Mouse (Mus musculus) limb, embryonic 14.5 days (tissue): Measurements from ENCODE around the gene Nrp2. TPM values are rescaled to one million over a fixed set of nuclear protein-coding genes. Genes with fewer than 3 reads are reported as not detected.

Source experiments
- ATAC-seq: fragments of 200-750 bp; cut with Nextera tagmentation; 2 replicates; pipeline ENCODE4 v1.8.0; 2017; ENCODE audit warnings: low read depth, moderate number of reproducible peaks, moderate TSS enrichment; ENCODE audit not compliant: low FRiP score
- DNase-seq: peaks from one replicate; pipeline ENCODE4 v3.0.0-alpha.2; 2015; ENCODE audit warnings: low spot score
- H3K27ac ChIP-seq: fragments of 300-500 bp; sonication (generic); replicated peaks from 2 replicates; pipeline ENCODE4 v1.5.1; 2014; ENCODE audit warnings: low read depth, mild to moderate bottlenecking, low read length, moderate library complexity, mixed read lengths
- H3K27me3 ChIP-seq: fragments of 300-500 bp; sonication (generic); 2 replicates; pipeline ENCODE4 v1.6.1; 2014; ENCODE audit warnings: low read length, mixed read lengths; ENCODE audit not compliant: control insufficient read depth, insufficient read depth
- H3K36me3 ChIP-seq: fragments of 300-500 bp; sonication (generic); 2 replicates; pipeline ENCODE4 v1.6.1; 2014; ENCODE audit warnings: mild to moderate bottlenecking, low read length, moderate library complexity, mixed read lengths; ENCODE audit not compliant: control insufficient read depth, insufficient read depth
- H3K4me1 ChIP-seq: fragments of 300-500 bp; sonication (generic); 2 replicates; pipeline ENCODE4 v1.6.1; 2014; ENCODE audit warnings: antibody characterized with exemption, low read length, mixed read lengths; ENCODE audit not compliant: control insufficient read depth, insufficient read depth
- H3K4me2 ChIP-seq: fragments of 300-500 bp; sonication (generic); replicated peaks from 2 replicates; pipeline ENCODE4 v1.6.1; 2014; ENCODE audit warnings: low read depth, mild to moderate bottlenecking, low read length, moderate library complexity; ENCODE audit not compliant: severe bottlenecking
- H3K4me3 ChIP-seq: fragments of 300-500 bp; sonication (generic); replicated peaks from 2 replicates; pipeline ENCODE4 v1.5.1; 2014; ENCODE audit warnings: low read length
- H3K9ac ChIP-seq: fragments of 300-500 bp; sonication (generic); 2 replicates; pipeline ENCODE4 v1.6.1; 2014; ENCODE audit warnings: mild to moderate bottlenecking, low read depth, low read length, moderate library complexity; ENCODE audit not compliant: severe bottlenecking
- H3K9me3 ChIP-seq: fragments of 300-500 bp; sonication (generic); 2 replicates; pipeline ENCODE4 v1.6.1; 2016; ENCODE audit warnings: low read length; ENCODE audit not compliant: control insufficient read depth
- POLR2A ChIP-seq: fragments of 200-500 bp; IDR thresholded peaks from 2 replicates; pipeline ENCODE4 v1.8.0; 2012; ENCODE audit warnings: inconsistent platforms, mild to moderate bottlenecking, moderate library complexity, borderline replicate concordance; ENCODE audit not compliant: insufficient read depth, insufficient read length; ENCODE audit errors: extremely low read depth
- WGBS: fragments of 180-500 bp; shearing (Covaris S2); extraction: QIAGEN DNeasy Blood & Tissue Kit; methylation state at CpG from one replicate; pipeline ENCODE4 v1.1.7; 2014; 5-methylcytosine and 5-hydroxymethylcytosine counted together
- polyA plus RNA-seq, 2 experiments: library from polyadenylated mRNA; depleted of rRNA in 1 of 2; stranded (reverse) in 1 of 2; unstranded in 1 of 2; fragments of >200 nt; fragmentation: Nextera tagmentation in 1 of 2; extraction: Ambion mirVana in 1 of 2; gene quantifications; 2 replicates each; pipeline versions ENCODE4 v1.2.1 to v1.2.3; 2012 to 2014

Nrp2 gene
- polyA plus RNA-seq, 2 experiments: 30.4 to 60.3 TPM

GRCm38 (mm10) chr1:62843215-62843614 is 140.1 kb downstream of the Nrp2 start:
- Histone ChIP-seq H3K4me3 (no peak overlapping the region), H3K36me3 (no peaks in the 10 kb centered on the region), H3K27ac (no peak overlapping the region), H3K27me3 (no peaks in the 10 kb centered on the region), H3K9me3 (no peaks in the 10 kb centered on the region), H3K4me1 (no peaks in the 10 kb centered on the region), H3K4me2 (no peak overlapping the region), H3K9ac (no peak overlapping the region)
- TF ChIP-seq POLR2A: no peak
- DNase-seq: no peak
- ATAC-seq: no peak
- 89% methylated on average over 4 of the region's 4 CpGs for WGBS

- H3K4me1 ChIP-seq: peaks cover 9% of the 10 kb centered on the region; the same call in 1 of the 2 replicates
- ATAC-seq: no peak
- H3K4me2 ChIP-seq: no peak overlapping the region
- no peak for TF ChIP-seq POLR2A
- H3K4me3 ChIP-seq: no peak overlapping the region
- no peaks in the 10 kb centered on the region for H3K36me3 ChIP-seq
- 30% methylated on average over 8 of the region's 8 CpGs for WGBS
- no peaks in the 10 kb centered on the region for H3K27me3 ChIP-seq
- no peaks in the 10 kb centered on the region for H3K9me3 ChIP-seq
- H3K9ac ChIP-seq: 0 out of 2 replicates have a peak overlapping the region, but pooled peaks have one; percentile 21
- DNase-seq: no peak
- H3K27ac ChIP-seq: no peak overlapping the region
Measured at GRCm38 (mm10) chr1:62850990-62851940, 148.2 kb downstream of the Nrp2 start.

GRCm38 (mm10) chr1:62853362-62853761 is 150.3 kb downstream of the Nrp2 start:
- TF ChIP-seq POLR2A: no peak
- WGBS: 49% methylated on average over 9 of the region's 9 CpGs
- no peak for DNase-seq
- Histone ChIP-seq H3K27me3 (no peaks in the 10 kb centered on the region), H3K36me3 (no peaks in the 10 kb centered on the region), H3K4me1 (peaks cover 9% of the 10 kb centered on the region; the same call in 1 of the 2 replicates), H3K9ac (no peak overlapping the region), H3K4me3 (no peak overlapping the region), H3K9me3 (no peaks in the 10 kb centered on the region), H3K4me2 (no peak overlapping the region), H3K27ac (no peak overlapping the region)
- ATAC-seq: no peak

- no peak overlapping the region for H3K9ac ChIP-seq
- no peak overlapping the region for H3K4me3 ChIP-seq
- H3K27me3 ChIP-seq: no peaks in the 10 kb centered on the region
- ATAC-seq (no peak), DNase-seq (no peak)
- H3K36me3 ChIP-seq: no peaks in the 10 kb centered on the region
- no peak overlapping the region for H3K4me2 ChIP-seq
- H3K9me3 ChIP-seq: no peaks in the 10 kb centered on the region
- no peak for TF ChIP-seq POLR2A
- no peak overlapping the region for H3K27ac ChIP-seq
- 61% methylated on average over 4 of the region's 4 CpGs for WGBS
- H3K4me1 ChIP-seq: peaks cover 10% of the 10 kb centered on the region; the same call in 1 of the 2 replicates
Measured at GRCm38 (mm10) chr1:62853996-62854395, 150.9 kb downstream of the Nrp2 start.

GRCm38 (mm10) chr1:62859098-62859497 is 156.0 kb downstream of the Nrp2 start:
- 31% methylated on average over 2 of the region's 2 CpGs for WGBS
- Histone ChIP-seq H3K4me1 (peaks cover 19% of the 10 kb centered on the region), H3K27ac (no peak overlapping the region), H3K4me3 (no peak overlapping the region), H3K36me3 (no peaks in the 10 kb centered on the region), H3K9ac (no peak overlapping the region), H3K9me3 (no peaks in the 10 kb centered on the region), H3K4me2 (no peak overlapping the region), H3K27me3 (no peaks in the 10 kb centered on the region)
- DNase-seq: peak; percentile 45
- ATAC-seq: no peak
- no peak for TF ChIP-seq POLR2A
